Mouse (Mus musculus) left cerebral cortex, adult 18-20 months (tissue): ENCODE measurements around the gene Cdh22. TPM values are rescaled to one million over a fixed set of nuclear protein-coding genes. Genes with fewer than 3 reads are reported as not detected.

Experiments used
- total RNA-seq, 2 experiments: library from RNA; stranded (reverse); gene quantifications; 2 replicates each; pipeline ENCODE4 v1.2.3; 2021

The Cdh22 gene
- total RNA-seq, 2 experiments from 2014 or later = 55.1 to 61.1 TPM

Other genes starting within 250 kb of the Cdh22 start
- gene Ncoa5, start 200.0 kb downstream of the Cdh22 start, total RNA-seq = 10 to 100 TPM; 53.4 to 56.8 TPM
- under 1 TPM; 0.44 to 0.80 TPM for gene Cd40, start 179.2 kb downstream of the Cdh22 start, total RNA-seq
- gene 1700025C18Rik, start 144.1 kb downstream of the Cdh22 start, total RNA-seq = not detected
- 10 to 100 TPM; 58.2 to 60.6 TPM for gene Slc35c2, start 53.0 kb upstream of the Cdh22 start, total RNA-seq
- gene Elmo2, start 91.6 kb upstream of the Cdh22 start, total RNA-seq = 100 to 1,000 TPM; 145 to 166 TPM
- gene Zfp663, start 133.9 kb upstream of the Cdh22 start, total RNA-seq = not detected
- gene Zfp334, start 153.4 kb upstream of the Cdh22 start, total RNA-seq = 10 to 100 TPM; 16.1 to 17.4 TPM
- gene Ocstamp, start 165.6 kb upstream of the Cdh22 start, total RNA-seq = not detected
- 10 to 100 TPM; 17.5 to 21.1 TPM for gene Slc13a3, start 238.4 kb upstream of the Cdh22 start, total RNA-seq